Mouse (Mus musculus) stomach, postnatal 0 days (tissue): Measurements from ENCODE around the gene Nfkbiz.

ENCODE experiments used
- CTCF ChIP-seq: IDR thresholded peaks from 2 replicates; pipeline ENCODE4 v1.5.1; 2016; ENCODE audit warnings: antibody characterized with exemption, low read depth, mild to moderate bottlenecking, moderate library complexity
- EP300 ChIP-seq: optimal IDR thresholded peaks from 2 replicates; pipeline ENCODE3; 2016; ENCODE audit warnings: antibody characterized with exemption

DNA sequence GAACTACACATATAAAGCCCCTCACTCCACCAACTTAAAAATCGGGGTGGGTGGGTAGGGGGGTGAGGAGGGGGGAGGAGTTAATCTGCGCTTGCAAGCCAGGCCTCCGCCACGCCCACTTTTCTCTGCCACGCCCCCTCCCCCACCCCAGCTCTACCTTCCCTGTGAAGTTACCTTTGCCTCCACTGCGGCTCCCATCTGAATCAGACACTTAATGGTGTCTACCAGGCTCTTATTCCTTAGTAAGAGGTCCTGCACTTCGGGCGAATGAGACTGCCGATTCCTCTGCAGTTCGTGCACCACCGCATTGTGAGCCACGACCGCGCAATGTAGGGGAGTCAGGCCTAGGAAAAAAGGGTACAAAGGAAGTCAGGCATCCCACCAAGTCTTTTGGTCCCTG, 23.2 kb downstream of the Nfkbiz start:
- TF ChIP-seq CTCF (no peak), EP300 (no peak)
